Mouse (Mus musculus): ENCODE measurements around the gene Notch1.

DNA sequence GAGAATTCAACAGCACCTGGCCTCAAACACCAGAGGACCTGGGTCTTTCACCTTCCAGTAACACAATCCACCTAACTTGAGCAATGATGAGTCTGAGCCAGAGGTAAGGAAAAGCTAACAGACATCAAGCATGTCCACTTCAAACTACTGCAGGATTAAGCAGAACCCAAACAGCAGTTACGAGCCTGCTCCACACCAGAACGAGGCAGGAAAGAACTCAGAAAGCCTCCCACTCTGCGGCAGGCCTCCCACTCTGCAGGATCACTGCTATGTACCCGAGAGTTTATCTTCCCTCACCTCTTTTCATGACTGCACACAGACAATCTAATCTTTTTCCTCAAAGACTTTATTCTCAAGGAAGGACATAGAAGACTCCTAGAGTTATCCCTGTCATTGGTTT is 79.2 kb downstream of the Notch1 start:
- TF ChIP-seq POLR2A (IDR thresholded peaks at IDR 0.05; ENCODE audit: borderline replicate concordance, low read depth, low read length) (no peak), CTCF (IDR thresholded peaks at IDR 0.05; ENCODE audit: low read depth, low read length) (no peak)
